Mouse (Mus musculus) heart, embryonic 14.5 days (tissue): Measurements from ENCODE around the gene Lipk. TPM values are rescaled to one million over a fixed set of nuclear protein-coding genes. Genes with fewer than 3 reads are reported as not detected.

Experiments used
- ATAC-seq: fragments of 200-750 bp; cut with Nextera tagmentation; 2 replicates; pipeline ENCODE4 v1.8.0; 2017; ENCODE audit warnings: low read depth, moderate TSS enrichment; ENCODE audit not compliant: insufficient number of reproducible peaks, insufficient read depth, low FRiP score
- H3K27ac ChIP-seq, 2 experiments: fragments of 200-500 bp in 1 of 2; fragments of 300-500 bp in 1 of 2; sonication (generic) in 1 of 2; replicated peaks in 1 of 2; 2 replicates each; pipeline ENCODE4 v1.5.1; 2012 to 2014; ENCODE audit warnings: low read depth in 2 of 2, low read length in 2 of 2, control low read depth in 1 of 2, mild to moderate bottlenecking in 1 of 2, mixed read lengths in 1 of 2; ENCODE audit not compliant: control insufficient read depth in 1 of 2, insufficient read depth in 1 of 2
- H3K27me3 ChIP-seq: fragments of 300-500 bp; sonication (generic); 2 replicates; pipeline ENCODE4 v1.6.1; 2014; ENCODE audit warnings: mild to moderate bottlenecking, low read length, control low read depth; ENCODE audit not compliant: control insufficient read depth, insufficient read depth
- H3K36me3 ChIP-seq: fragments of 300-500 bp; sonication (generic); 2 replicates; pipeline ENCODE4 v1.6.1; 2014; ENCODE audit warnings: mild to moderate bottlenecking, control low read depth, low read length, mixed read lengths; ENCODE audit not compliant: control insufficient read depth, insufficient read depth
- H3K4me1 ChIP-seq, 2 experiments: fragments of 200-500 bp in 1 of 2; fragments of 300-500 bp in 1 of 2; sonication (generic) in 1 of 2; 2 replicates each; pipeline ENCODE4 v1.6.1; 2012 to 2014; ENCODE audit warnings: low read length in 2 of 2, control low read depth in 1 of 2, mixed read lengths in 1 of 2; ENCODE audit not compliant: control insufficient read depth in 2 of 2, insufficient read depth in 2 of 2
- H3K4me2 ChIP-seq: fragments of 300-500 bp; sonication (generic); 2 replicates; pipeline ENCODE4 v1.6.1; 2014; ENCODE audit warnings: mild to moderate bottlenecking, low read length
- H3K4me3 ChIP-seq, 2 experiments: fragments of 200-500 bp in 1 of 2; fragments of 300-500 bp in 1 of 2; sonication (generic) in 1 of 2; 2 replicates each; pipeline ENCODE4 v1.5.1; 2012 to 2014; ENCODE audit warnings: low read length in 2 of 2, mild to moderate bottlenecking in 2 of 2, control low read depth in 1 of 2, low read depth in 1 of 2, moderate library complexity in 1 of 2; ENCODE audit not compliant: control insufficient read depth in 1 of 2, insufficient read depth in 1 of 2
- H3K9ac ChIP-seq: fragments of 300-500 bp; sonication (generic); 2 replicates; pipeline ENCODE4 v1.6.1; 2014; ENCODE audit warnings: mild to moderate bottlenecking, low read length
- H3K9me3 ChIP-seq: fragments of 300-500 bp; sonication (generic); 2 replicates; pipeline ENCODE4 v1.6.1; 2016; ENCODE audit warnings: low read length, control low read depth; ENCODE audit not compliant: control insufficient read depth
- WGBS: fragments of 180-500 bp; shearing (Covaris S2); extraction: QIAGEN DNeasy Blood & Tissue Kit; methylation state at CpG from one replicate; pipeline ENCODE4 v1.1.7; 2014; 5-methylcytosine and 5-hydroxymethylcytosine counted together
- polyA plus RNA-seq: library from polyadenylated mRNA; unstranded; fragments of >200 nt; fragmentation: Nextera tagmentation; extraction: Ambion mirVana; gene quantifications from 2 replicates; pipeline ENCODE4 v1.2.1, GENCODE M21; 2014

Gene Lipk
- not detected in 2 replicates for polyA plus RNA-seq

DNA sequence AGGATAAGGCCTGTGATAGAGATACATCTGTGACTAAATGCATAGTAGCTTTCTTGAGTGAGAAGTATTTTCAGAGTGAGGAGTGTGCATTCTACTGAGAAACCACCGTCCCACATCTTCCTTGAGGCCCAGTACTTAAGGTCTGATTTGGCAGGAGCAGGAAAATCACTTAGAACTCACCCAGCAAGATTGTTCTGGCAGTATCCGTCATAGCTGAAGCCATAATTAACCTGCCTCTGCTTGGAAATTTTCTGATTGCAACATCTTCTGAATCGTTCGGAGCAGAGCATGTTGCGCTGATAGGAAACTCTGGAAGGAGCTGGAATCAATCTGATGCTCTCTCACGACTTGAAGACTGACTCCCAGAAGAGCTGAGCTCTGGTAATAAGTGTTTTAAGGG, at the start of gene Lipk:
Gene Lipk, plus strand, starts transcription at position 289 of the 400 bp plus-strand sequence.
- Histone ChIP-seq H3K27me3 (no peaks in the 10 kb centered on the region), H3K4me1 (no peaks in the 10 kb centered on the region), H3K9me3 (no peaks in the 10 kb centered on the region), H3K36me3 (no peaks in the 10 kb centered on the region), H3K4me3 (no peak within 1 kb of the TSS), H3K4me2 (no peak within 1 kb of the TSS), H3K9ac (no peak within 1 kb of the TSS), H3K27ac (no peak within 1 kb of the TSS)
- no peak for ATAC-seq
- WGBS: 76% methylated on average over 6 of the region's 6 CpGs

DNA sequence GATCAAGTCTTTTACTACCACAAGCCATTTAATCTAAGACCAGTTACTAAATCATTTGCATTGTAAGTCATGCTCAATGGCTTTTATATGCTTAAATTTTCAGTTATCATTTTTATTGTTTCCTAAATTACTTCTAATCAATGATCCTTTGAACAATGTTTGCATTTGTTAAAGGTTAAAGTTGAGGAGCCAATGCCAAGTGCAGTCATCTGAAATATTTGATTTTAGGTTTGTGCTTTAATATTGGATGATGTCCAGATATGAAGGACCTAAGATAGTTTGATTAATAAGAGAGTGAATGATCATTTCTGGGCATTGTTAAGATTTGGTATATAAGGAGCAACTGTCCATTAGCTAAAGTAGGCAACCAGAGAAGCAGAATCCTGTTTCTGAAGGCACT, 47.2 kb upstream of the Lipk start, which contains the start of gene Lipf:
Gene Lipf, plus strand, starts transcription at position 301 of the 400 bp plus-strand sequence.
- H3K4me3 ChIP-seq: no peak within 1 kb of the TSS
- no peaks in the 10 kb centered on the region for H3K36me3 ChIP-seq
- H3K9ac ChIP-seq: no peak within 1 kb of the TSS
- H3K4me2 ChIP-seq: no peak within 1 kb of the TSS
- H3K9me3 ChIP-seq: no peaks in the 10 kb centered on the region
- H3K27ac ChIP-seq: no peak within 1 kb of the TSS
- no peak for ATAC-seq
- no peaks in the 10 kb centered on the region for H3K4me1 ChIP-seq
- H3K27me3 ChIP-seq: no peaks in the 10 kb centered on the region

DNA sequence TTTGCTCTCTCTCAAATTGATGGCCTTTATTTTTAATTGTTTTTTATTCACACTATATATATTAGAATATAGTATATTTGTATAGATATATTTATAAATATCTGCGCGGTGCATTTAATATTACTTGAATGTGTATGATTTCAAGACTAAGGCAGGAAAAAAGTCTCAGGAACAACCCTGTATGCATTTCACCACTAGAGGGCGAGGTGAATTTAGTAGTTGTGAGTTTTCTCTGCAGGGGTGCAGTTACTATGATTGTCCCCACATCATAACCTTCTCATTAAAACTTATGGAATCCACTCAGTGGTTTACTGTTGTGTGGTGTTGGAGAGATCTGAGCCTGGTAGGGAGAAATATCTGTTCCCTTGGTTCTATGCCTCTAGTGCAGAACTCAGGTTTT, 29.1 kb upstream of the Lipk start:
- ATAC-seq: no peak
- H3K27ac ChIP-seq: no peak overlapping the region
- H3K4me2 ChIP-seq: no peak overlapping the region
- whole genome bisulfite sequencing: 38% methylated on average over 3 of the region's 3 CpGs
- H3K36me3 ChIP-seq: no peaks in the 10 kb centered on the region
- no peaks in the 10 kb centered on the region for H3K9me3 ChIP-seq
- no peak overlapping the region for H3K9ac ChIP-seq
- no peaks in the 10 kb centered on the region for H3K27me3 ChIP-seq
- H3K4me1 ChIP-seq: no peaks in the 10 kb centered on the region
- H3K4me3 ChIP-seq: no peak overlapping the region

DNA sequence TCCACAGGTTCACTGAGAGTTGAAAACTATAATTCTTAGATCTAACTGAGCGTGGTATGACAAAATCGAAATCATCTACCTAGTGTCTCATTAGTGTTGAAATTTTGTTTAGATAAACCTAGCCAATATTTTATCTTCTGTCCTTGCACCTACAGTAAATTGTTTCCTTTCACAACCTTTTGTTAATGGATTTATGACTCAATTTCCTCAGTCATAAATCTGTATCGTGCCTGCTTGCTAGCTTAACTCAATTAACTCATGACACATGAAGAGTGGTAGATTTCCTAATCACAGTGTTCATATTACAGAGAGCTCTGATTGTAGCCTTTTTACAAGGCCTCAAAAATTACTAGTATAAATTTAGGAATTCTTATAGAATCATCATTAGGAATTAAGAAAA, 25.0 kb upstream of the Lipk start:
- H3K36me3 ChIP-seq: no peaks in the 10 kb centered on the region
- no peak for ATAC-seq
- WGBS: 75% methylated on average over 3 of the region's 3 CpGs

DNA sequence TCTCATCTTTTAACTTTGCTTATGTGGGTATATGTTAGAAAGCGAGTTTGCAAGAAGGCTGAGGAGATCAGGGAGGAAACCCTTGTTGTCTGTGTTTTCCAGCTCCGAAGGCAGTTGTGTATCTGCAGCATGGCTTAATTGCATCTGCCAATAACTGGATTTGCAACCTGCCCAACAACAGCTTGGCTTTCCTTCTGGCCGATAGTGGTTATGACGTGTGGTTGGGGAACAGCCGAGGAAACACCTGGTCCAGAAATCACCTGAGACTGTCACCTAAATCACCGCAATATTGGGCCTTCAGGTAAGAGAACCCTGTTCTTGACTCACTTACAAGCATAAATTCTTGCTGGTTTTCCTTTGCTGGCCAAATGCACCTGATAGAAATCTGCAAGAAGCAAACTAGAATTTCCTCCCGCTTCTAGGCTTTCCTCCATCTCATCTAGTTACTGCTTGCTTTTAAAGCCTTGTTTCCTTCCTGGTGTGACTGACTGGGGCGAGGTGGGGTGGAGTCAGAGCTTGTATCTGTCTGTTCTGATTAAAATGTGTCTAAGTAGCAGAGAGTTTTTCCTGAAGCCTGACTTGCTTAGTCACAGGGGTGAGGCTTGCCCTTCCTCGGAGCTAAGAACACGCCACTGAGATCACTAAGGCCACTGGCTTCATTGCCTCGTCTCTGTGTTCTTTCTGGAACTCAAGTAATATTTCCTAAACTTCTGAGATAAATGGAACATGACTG, 13.5 kb downstream of the Lipk start:
- Histone ChIP-seq H3K4me3 (no peak overlapping the region), H3K4me2 (no peak overlapping the region), H3K27ac (no peak overlapping the region), H3K36me3 (no peaks in the 10 kb centered on the region), H3K9ac (no peak overlapping the region), H3K9me3 (no peaks in the 10 kb centered on the region), H3K4me1 (no peaks in the 10 kb centered on the region), H3K27me3 (no peaks in the 10 kb centered on the region)
- no peak for ATAC-seq
- 69% methylated on average over 11 of the region's 11 CpGs for WGBS

More for the DNA sequence above, 25.0 kb upstream of the Lipk start:
- no peak overlapping the region for H3K9ac ChIP-seq
- H3K9me3 ChIP-seq: no peaks in the 10 kb centered on the region
- no peaks in the 10 kb centered on the region for H3K4me1 ChIP-seq
- no peak overlapping the region for H3K4me3 ChIP-seq
- no peaks in the 10 kb centered on the region for H3K27me3 ChIP-seq
- H3K4me2 ChIP-seq: no peak overlapping the region
- H3K27ac ChIP-seq: no peak overlapping the region

DNA sequence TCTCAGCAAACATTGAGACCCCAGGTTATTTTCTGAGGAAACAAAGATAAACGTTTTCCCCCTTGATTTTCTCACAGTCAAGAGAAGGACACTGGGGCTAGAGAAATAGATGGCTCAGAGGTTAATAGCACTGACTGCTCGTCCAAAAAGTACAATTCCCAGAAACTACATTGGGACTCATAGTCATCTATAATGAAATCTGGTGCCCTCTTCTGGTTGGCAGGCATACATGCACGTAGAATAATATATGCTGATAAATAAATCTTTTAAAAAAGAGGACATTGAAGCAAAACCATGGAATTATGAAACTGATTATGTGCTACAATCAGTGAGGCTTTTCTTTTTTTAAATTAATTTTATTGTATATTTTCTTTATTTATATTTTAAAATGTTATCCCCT, 14.7 kb downstream of the Lipk start:
- Histone ChIP-seq H3K36me3 (no peaks in the 10 kb centered on the region), H3K9ac (no peak overlapping the region), H3K4me1 (no peaks in the 10 kb centered on the region), H3K4me3 (no peak overlapping the region), H3K27ac (no peak overlapping the region), H3K9me3 (no peaks in the 10 kb centered on the region), H3K4me2 (no peak overlapping the region), H3K27me3 (no peaks in the 10 kb centered on the region)
- 50% methylated on average over 3 of the region's 3 CpGs for WGBS
- ATAC-seq: no peak

DNA sequence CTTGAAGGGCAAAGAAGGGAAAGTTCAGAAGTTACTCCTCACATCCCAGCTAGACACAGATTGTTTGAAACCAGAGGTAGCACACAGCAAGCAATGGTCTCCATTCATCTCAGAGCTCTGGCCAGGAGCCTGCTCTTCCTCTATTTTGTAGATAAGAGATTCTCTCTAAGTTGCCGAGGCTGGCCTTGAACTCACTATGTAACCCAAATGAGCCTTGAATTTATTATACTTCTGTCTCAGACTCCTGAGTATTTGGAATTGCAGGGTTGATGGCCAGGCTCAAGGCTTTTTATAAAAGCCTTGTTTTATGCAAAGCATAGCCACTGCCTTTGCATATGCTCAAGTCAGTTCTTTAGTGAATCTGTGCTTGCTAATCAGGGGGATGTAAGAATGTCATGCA, 31.6 kb downstream of the Lipk start:
- Histone ChIP-seq H3K9ac (no peak overlapping the region), H3K4me2 (no peak overlapping the region), H3K4me1 (no peaks in the 10 kb centered on the region), H3K27me3 (no peaks in the 10 kb centered on the region), H3K27ac (no peak overlapping the region), H3K36me3 (no peaks in the 10 kb centered on the region), H3K4me3 (no peak overlapping the region), H3K9me3 (no peaks in the 10 kb centered on the region)
- ATAC-seq: no peak
- 50% methylated on average over 1 of the region's 1 CpGs for WGBS

DNA sequence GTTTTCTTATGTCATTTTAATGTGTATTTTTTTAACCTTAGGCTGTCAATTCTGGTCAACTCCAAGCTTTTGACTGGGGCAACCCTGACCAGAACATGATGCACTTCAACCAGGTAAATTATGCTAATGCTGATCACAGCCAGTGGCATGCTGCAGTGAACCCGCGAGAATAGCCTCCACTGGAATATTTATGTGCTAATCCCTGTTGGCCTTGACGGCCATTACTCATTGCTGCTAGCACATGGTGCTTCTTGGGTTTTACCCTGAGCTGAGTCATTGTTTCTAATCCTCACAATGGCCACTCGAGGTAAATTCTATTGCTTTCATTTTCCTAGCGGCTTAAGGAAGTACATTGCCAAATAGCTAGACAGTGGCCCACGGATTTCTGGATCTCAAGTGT, 34.9 kb downstream of the Lipk start:
- 73% methylated on average over 6 of the region's 6 CpGs for WGBS
- H3K27me3 ChIP-seq: no peaks in the 10 kb centered on the region
- H3K4me2 ChIP-seq: no peak overlapping the region
- no peak overlapping the region for H3K27ac ChIP-seq
- no peak for ATAC-seq
- no peaks in the 10 kb centered on the region for H3K36me3 ChIP-seq
- H3K4me1 ChIP-seq: no peaks in the 10 kb centered on the region
- H3K4me3 ChIP-seq: no peak overlapping the region
- no peak overlapping the region for H3K9ac ChIP-seq
- H3K9me3 ChIP-seq: no peaks in the 10 kb centered on the region
